Mouse (Mus musculus) heart, embryonic 10.5 days (tissue): ENCODE data around the gene Oit1. TPM values are rescaled to one million over a fixed set of nuclear protein-coding genes. Genes with fewer than 3 reads are reported as not detected.

Source experiments
- DNase-seq: peaks from one replicate; pipeline ENCODE4 v3.0.0-alpha.2; 2017; ENCODE audit warnings: low spot score
- H3K27ac ChIP-seq: fragments of 300-500 bp; sonication (generic); 2 replicates; pipeline ENCODE4 v1.5.1; 2016; ENCODE audit warnings: mild to moderate bottlenecking
- H3K27me3 ChIP-seq: fragments of 300-500 bp; sonication (generic); 2 replicates; pipeline ENCODE4 v1.6.1; 2016; ENCODE audit warnings: mild to moderate bottlenecking; ENCODE audit not compliant: poor library complexity, insufficient read depth, severe bottlenecking
- H3K36me3 ChIP-seq: fragments of 300-500 bp; sonication (generic); 2 replicates; pipeline ENCODE4 v1.6.1; 2016; ENCODE audit warnings: mild to moderate bottlenecking, moderate library complexity
- H3K4me1 ChIP-seq: fragments of 300-500 bp; sonication (generic); 2 replicates; pipeline ENCODE4 v1.6.1; 2016; ENCODE audit warnings: mild to moderate bottlenecking
- H3K4me3 ChIP-seq: fragments of 300-500 bp; sonication (generic); 2 replicates; pipeline ENCODE4 v1.5.1; 2016; ENCODE audit warnings: mild to moderate bottlenecking, moderate library complexity
- H3K9me3 ChIP-seq: fragments of 300-500 bp; sonication (generic); 2 replicates; pipeline ENCODE4 v1.6.1; 2016; ENCODE audit warnings: mild to moderate bottlenecking, moderate library complexity
- WGBS: fragments of 180-500 bp; shearing (Covaris S2); methylation state at CpG from one replicate; pipeline ENCODE4 v1.1.7; 2016; 5-methylcytosine and 5-hydroxymethylcytosine counted together
- polyA plus RNA-seq: library from polyadenylated mRNA; unstranded; fragments of >200 nt; fragmentation: Nextera tagmentation; extraction: Ambion mirVana; gene quantifications from 2 replicates; pipeline ENCODE4 v1.2.1, GENCODE M21; 2016

Oit1 gene
- polyA plus RNA-seq, 1 experiment from 2014 or later: not detected

DNA sequence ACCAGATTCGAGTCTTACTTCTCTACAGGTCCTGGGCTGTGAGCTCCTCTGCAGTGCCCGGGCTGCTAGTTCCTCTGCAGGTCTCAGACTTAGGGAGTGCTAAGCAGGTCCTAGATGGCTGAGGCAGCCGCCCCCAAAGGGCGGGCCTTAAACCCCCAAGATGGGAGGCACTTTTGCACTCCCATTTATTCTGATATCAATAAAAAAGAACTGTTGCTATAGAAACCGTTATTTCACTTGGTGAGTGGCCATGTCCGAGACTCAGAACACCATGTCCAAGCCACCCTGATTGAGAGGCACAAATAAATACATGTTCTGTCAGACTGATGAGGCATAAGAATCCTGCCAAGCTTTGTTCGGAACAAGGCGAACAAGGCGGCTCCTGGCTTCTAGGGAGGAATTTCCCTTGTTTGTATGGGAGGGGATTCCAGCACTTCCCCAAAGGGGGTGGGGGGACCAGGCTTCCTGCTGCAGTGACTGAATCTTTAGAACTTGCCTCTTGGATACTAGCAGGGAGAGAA lies 68.9 kb downstream of the Oit1 start:
- Histone ChIP-seq H3K4me1 (peaks cover 6% of the 10 kb centered on the region; the same call in 1 of the 2 replicates), H3K4me3 (0 out of 2 replicates have a peak overlapping the region, but pooled peaks have one; percentile 8), H3K27me3 (peaks cover 16% of the 10 kb centered on the region; the same call in 1 of the 2 replicates), H3K36me3 (no peaks in the 10 kb centered on the region), H3K27ac (peak overlapping the region; percentile 12; the same call in 1 of the 2 replicates), H3K9me3 (no peaks in the 10 kb centered on the region)
- 13% methylated on average over 9 of the region's 9 CpGs for WGBS
- no peak for DNase-seq

DNA sequence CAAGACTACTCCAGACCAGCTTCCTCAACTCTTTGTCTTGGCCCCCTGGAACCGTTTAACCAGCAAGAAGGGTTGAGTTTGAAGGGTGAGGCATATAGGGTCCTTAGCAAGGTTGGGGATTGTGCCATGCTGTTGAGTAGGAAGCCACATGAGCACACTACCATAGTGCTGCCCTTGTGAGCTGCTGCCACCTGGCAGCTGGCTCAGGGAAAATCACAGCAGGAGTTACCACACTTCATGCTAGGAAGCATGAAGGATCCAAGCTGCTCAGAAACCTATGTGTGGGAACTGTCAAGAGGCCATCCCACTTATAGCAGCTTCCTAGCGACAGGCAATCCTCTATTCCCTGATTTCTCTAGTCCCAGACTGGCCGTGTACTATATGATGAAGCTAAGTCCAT lies 69.9 kb downstream of the Oit1 start:
- no peak overlapping the region for H3K27ac ChIP-seq
- DNase-seq: no peak
- no peak overlapping the region for H3K4me3 ChIP-seq
- 41% methylated on average over 3 of the region's 3 CpGs for WGBS
- H3K36me3 ChIP-seq: no peaks in the 10 kb centered on the region
- H3K9me3 ChIP-seq: no peaks in the 10 kb centered on the region
- H3K4me1 ChIP-seq: peaks cover 6% of the 10 kb centered on the region; the same call in 1 of the 2 replicates
- H3K27me3 ChIP-seq: peaks cover 13% of the 10 kb centered on the region; the same call in 1 of the 2 replicates

DNA sequence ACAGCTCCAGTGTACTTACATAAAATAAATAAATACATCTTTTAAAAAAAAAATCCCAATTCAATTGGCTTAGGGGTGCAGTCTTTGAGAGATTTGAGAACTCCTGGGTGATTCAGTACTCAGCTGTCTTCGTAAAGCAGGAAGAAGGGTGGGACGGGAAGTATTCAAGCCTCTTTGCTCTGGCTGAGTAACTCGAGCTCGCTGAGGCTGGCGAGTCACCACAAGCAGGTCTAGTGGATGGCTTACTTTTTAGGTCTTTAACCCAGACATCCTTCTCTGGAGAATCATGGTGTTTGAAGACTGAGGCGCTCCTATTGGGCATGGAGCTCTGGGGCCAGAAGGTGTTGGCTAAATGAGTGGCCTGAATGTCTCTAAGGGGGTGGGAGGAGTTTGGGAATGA lies 71.7 kb downstream of the Oit1 start:
- Histone ChIP-seq H3K4me3 (no peak overlapping the region), H3K36me3 (no peaks in the 10 kb centered on the region), H3K4me1 (peaks cover 13% of the 10 kb centered on the region), H3K27me3 (peaks cover 13% of the 10 kb centered on the region; the same call in 1 of the 2 replicates), H3K9me3 (no peaks in the 10 kb centered on the region), H3K27ac (no peak overlapping the region)
- DNase-seq: no peak
- WGBS: 72% methylated on average over 6 of the region's 6 CpGs

DNA sequence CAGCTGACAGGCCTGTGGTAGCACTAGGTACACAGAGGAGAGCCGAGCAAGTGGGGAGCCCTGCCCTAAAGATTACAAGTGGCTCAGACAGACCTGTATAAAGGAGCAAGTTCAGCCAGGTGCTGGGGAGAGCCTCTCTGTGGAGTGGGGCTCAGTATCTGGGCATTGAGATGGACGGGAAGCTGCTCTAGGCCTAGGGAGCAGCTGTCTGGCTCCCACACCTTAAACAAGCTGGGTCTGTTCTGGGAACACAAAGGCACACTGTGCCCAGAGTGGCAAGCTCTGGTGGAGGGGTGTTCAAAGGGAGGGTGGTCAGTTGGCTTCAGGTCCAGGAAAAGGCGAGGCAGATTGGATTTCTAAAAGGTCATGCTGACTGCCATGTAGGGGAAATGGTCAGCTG lies 73.5 kb downstream of the Oit1 start:
- Histone ChIP-seq H3K9me3 (no peaks in the 10 kb centered on the region), H3K27me3 (peaks cover 13% of the 10 kb centered on the region; the same call in 1 of the 2 replicates), H3K4me1 (peaks cover 12% of the 10 kb centered on the region), H3K4me3 (no peak overlapping the region), H3K36me3 (no peaks in the 10 kb centered on the region), H3K27ac (no peak overlapping the region)
- WGBS: 66% methylated on average over 3 of the region's 3 CpGs
- no peak for DNase-seq

DNA sequence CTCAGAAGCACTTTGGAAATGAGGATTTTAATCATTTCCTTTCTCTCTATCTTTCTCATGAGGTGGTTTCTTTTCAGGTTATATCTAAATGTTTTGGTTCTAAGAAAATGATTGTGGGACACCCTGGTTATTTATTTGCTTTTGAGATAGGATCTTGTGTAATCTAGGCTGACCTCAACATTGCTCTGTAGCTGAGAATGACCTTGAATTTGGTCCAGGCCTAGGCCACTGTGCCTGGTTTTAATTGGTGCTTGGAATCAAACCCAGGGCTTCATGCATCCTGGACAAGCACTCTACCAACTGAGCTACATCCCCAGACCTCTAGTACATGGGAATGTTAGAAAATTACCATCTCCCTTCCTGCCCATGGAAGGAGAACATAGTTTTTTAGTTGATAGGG lies 74.5 kb downstream of the Oit1 start:
- peaks cover 7% of the 10 kb centered on the region; the same call in 1 of the 2 replicates for H3K27me3 ChIP-seq
- no peak overlapping the region for H3K4me3 ChIP-seq
- H3K9me3 ChIP-seq: no peaks in the 10 kb centered on the region
- H3K36me3 ChIP-seq: no peaks in the 10 kb centered on the region
- H3K27ac ChIP-seq: no peak overlapping the region
- DNase-seq: no peak
- H3K4me1 ChIP-seq: peaks cover 6% of the 10 kb centered on the region; the same call in 1 of the 2 replicates

- H3K4me3 ChIP-seq: peak overlapping the region; percentile 22; the same call in 1 of the 2 replicates
- H3K27me3 ChIP-seq: no peaks in the 10 kb centered on the region
- peaks cover 6% of the 10 kb centered on the region; the same call in 1 of the 2 replicates for H3K4me1 ChIP-seq
- no peak overlapping the region for H3K27ac ChIP-seq
- H3K9me3 ChIP-seq: no peaks in the 10 kb centered on the region
- DNase-seq: no peak
- no peaks in the 10 kb centered on the region for H3K36me3 ChIP-seq
- WGBS: 9% methylated on average over 10 of the region's 10 CpGs
Measured at GRCm38 (mm10) chr14:8302687-8303086, 75.9 kb downstream of the Oit1 start.

GRCm38 (mm10) chr14:8300281-8300680 lies 78.3 kb downstream of the Oit1 start:
- DNase-seq: no peak
- no peaks in the 10 kb centered on the region for H3K9me3 ChIP-seq
- H3K27me3 ChIP-seq: no peaks in the 10 kb centered on the region
- no peak overlapping the region for H3K4me3 ChIP-seq
- H3K4me1 ChIP-seq: peaks cover 6% of the 10 kb centered on the region; the same call in 1 of the 2 replicates
- H3K36me3 ChIP-seq: no peaks in the 10 kb centered on the region
- whole genome bisulfite sequencing: 24% methylated on average over 8 of the region's 8 CpGs
- no peak overlapping the region for H3K27ac ChIP-seq

Other genes starting within 250 kb of the Oit1 start
- gene Pdhb, start 205.7 kb downstream of the Oit1 start, polyA plus RNA-seq: 332 and 445 TPM in 2 replicates
- gene Kctd6, start 164.6 kb downstream of the Oit1 start, polyA plus RNA-seq: 3.5 and 7.2 TPM in 2 replicates
- 0.19 and 0.36 TPM in 2 replicates for gene Acox2, start 119.4 kb downstream of the Oit1 start, polyA plus RNA-seq
- 0.18 and 0.35 TPM in 2 replicates for gene Fam107a, start 60.7 kb downstream of the Oit1 start, polyA plus RNA-seq